Mouse (Mus musculus) thymus, postnatal 0 days (tissue): ENCODE measurements around the gene Map7d3. TPM values are rescaled to one million over a fixed set of nuclear protein-coding genes. Genes with fewer than 3 reads are reported as not detected.
A peak's percentile ranks its signal among the peaks of the same experiment; 100 is the strongest.

Experiments used
- DNase-seq: peaks from one replicate; pipeline ENCODE4 v3.0.0-alpha.2; 2015; ENCODE audit warnings: low spot score
- polyA plus RNA-seq: library from polyadenylated mRNA; unstranded; fragments of >200 nt; fragmentation: Nextera tagmentation; extraction: Ambion mirVana; gene quantifications from 2 replicates; pipeline ENCODE4 v1.2.1, GENCODE M21; 2015

Map7d3 gene
- polyA plus RNA-seq = 1.1 and 1.2 TPM in 2 replicates

- no peak for DNase-seq
Measured at GRCm38 (mm10) chrX:56821765-56822603, at the start of gene Map7d3. Map7d3 (minus strand) TSS chrX:56822326.

DNA sequence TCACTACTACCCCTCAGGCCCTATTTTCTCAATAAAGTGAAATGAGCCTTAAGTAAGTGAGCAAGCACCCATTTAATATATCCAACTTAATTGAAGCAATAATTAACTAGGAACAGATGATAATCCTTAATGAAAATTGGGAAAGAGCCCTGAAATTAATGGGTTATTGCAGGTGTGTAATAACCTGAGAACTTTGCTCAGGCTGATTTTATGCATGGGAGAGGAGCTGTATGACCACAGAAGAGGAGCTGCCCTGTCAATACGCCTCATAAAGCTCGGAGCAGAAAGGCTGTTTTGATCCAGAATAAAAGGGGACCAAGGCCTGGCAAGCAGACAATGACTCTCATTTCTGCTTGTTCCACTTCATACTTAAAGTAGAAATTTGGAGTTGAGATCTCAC lies 47.7 kb upstream of the Map7d3 start, which contains the start of gene Adgrg4:
TSS of gene Adgrg4 (plus strand) at position 301 of the 400 bp plus-strand sequence.
- DNase-seq = no peak

GRCm38 (mm10) chrX:56841255-56841654 lies 19.1 kb upstream of the Map7d3 start:
- DNase-seq = no peak

- peak; percentile 28 for DNase-seq
Measured at GRCm38 (mm10) chrX:56839369-56839768, 17.2 kb upstream of the Map7d3 start.

DNA sequence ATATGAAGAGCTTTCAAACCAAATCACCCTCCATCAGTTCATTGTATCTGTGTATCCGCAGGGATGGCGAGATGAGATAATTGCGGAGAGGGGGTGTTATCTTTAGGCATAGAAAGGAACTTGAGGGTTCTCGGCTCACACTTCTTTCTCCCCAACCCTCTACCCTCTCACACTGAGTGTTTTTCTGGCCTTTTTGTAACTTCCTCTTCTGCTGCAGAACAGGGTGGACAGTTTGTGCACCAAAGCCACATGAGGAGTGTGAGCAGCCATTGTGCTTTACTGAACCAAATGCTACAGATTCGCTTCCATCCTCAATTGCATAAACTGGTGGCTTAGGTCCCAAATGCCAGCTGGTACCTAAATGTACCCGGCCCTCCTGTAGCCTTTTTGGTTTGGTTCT lies 13.7 kb upstream of the Map7d3 start:
- DNase-seq = no peak

DNA sequence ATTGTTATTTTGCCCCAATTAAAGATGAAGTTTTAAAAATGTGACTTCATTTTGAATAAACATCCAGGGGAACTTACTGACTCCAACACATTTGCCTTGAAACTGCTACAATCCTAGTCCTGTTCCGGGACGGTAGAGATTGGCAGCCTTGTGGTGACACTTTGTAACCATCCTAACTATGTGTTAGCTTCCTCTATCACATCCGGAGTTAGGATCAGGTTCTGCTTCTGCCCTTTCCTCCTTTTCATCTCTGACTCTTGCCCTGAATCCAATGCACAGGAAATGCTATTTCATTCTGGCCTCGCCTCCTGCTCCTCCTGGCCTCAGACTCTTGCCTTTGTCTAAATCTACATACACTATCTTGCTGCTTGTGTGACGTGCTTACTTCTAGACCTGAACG lies 5.4 kb upstream of the Map7d3 start:
- DNase-seq = no peak

DNA sequence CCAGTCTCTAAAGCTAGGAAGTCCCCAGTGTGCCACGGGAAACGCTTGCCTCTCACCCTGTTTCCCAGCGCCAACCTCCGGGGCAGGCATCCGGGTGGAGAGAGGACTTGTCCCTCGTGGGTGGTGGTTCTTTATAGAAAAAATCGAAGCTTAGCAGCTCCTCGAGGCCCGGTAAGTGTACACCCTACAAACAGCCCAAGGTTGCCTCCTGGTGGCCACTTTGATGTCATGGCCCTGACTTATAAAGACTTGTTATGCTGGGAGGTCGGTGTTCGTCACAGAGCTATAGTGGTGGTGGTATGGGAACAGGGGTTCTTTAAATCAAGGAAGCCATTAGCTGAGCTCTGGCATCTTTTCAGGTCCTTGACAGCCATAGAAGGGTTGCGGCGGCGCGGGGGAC lies 30.9 kb downstream of the Map7d3 start:
- DNase-seq = peak; percentile 43

DNA sequence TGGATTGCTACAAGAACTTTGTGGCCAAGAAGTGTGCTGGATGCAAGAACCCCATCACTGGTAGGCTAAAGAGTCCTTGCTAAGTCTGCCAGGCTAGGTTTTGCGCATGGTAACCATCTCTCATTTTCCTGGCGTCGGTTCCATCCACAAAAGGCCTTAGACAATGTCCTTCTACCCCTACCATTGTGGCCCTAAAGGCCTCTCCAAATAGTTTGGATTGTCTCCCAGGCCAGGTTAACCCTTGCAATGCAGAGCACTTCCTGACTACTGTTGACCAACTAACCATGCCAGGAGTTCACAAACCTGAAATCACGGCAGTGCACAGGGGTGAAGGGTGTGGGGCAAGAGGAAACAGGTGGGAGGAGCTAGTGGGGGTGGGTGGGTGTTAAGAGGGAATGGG lies 31.5 kb downstream of the Map7d3 start:
- no peak for DNase-seq

DNA sequence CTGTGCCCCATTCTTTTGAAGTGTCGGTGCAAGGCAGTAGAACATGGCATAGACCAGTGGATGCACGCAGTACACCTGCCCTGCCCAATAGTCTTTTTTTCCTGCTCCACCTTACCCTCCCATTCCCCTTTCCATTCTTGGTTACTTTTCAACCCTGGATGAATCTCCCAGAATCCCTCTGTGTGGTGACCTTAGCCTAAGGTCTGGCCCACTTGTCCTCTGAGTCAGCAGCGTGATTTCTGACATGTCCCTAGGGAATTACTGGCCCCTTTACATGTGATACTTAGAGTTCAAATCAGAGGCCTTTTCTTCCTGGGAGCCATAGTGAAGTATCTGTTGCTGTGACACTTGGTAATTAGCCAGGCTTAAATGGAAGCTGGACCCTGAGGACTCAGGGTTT lies 34.6 kb downstream of the Map7d3 start:
- no peak for DNase-seq

DNA sequence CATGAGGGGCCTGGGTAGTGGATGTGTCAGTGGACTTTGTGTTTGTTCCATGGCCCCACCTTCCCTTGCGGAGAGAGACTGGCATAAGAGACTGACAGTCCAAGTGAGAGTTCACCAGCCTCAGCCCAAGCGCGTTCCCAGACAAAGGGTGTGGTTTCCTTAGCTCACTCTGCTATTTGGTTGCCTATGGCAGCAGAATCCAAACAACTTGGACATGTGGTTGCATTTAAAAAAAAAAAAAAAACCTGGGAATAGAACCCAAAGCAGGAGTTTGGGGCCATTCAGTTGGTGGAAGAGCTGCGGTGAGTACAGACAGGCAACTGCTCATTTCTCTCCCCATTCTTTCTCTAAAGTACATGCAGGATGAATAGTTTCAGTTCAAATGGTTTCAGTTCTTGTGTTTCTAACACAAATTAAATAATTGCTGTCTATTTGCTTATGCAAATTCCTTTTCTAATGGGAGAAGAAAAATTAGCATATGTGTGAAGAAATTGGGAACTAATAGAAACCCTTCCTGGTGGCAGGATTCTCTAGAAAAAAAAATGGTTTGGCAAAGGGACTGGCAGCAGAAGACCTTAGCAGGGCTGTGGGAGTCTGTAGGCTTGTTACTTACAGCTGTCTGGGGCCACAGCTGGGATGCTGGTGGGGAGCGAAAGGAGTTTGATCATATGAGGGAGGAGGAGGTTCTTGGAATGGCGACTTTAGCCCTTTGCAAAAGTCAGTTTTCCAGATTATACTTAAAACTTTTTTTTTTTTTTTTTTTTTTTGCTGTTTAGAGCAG lies 35.7 kb downstream of the Map7d3 start:
- no peak for DNase-seq

DNA sequence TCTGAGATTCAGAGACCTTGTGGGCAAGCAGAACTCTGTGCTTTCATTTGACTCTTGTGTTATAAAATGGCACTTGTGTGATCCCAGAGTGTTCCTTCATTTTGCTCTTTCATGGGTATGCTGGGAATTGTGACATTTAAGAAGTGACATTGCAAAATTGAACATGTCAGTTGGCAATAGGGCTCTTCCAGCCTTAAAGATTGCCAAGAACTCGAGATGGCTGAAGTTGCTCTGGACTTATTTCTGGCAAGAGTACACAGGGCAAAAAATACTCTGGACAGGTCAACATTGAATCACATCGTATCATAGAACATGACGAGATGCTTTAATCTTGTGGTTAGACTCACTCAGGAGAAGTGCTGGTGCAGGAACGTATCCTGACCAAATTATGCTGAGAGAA lies 48.8 kb downstream of the Map7d3 start:
- DNase-seq = no peak

- no peak for DNase-seq
Measured at GRCm38 (mm10) chrX:56771751-56772150, 50.4 kb downstream of the Map7d3 start.

- DNase-seq = no peak
Measured at GRCm38 (mm10) chrX:56769838-56770237, 52.3 kb downstream of the Map7d3 start.

- DNase-seq = no peak
Measured at GRCm38 (mm10) chrX:56760257-56760760, 61.8 kb downstream of the Map7d3 start.

GRCm38 (mm10) chrX:56756352-56756751 lies 65.8 kb downstream of the Map7d3 start:
- no peak for DNase-seq

GRCm38 (mm10) chrX:56755646-56756045 lies 66.5 kb downstream of the Map7d3 start:
- peak; percentile 9 for DNase-seq

DNA sequence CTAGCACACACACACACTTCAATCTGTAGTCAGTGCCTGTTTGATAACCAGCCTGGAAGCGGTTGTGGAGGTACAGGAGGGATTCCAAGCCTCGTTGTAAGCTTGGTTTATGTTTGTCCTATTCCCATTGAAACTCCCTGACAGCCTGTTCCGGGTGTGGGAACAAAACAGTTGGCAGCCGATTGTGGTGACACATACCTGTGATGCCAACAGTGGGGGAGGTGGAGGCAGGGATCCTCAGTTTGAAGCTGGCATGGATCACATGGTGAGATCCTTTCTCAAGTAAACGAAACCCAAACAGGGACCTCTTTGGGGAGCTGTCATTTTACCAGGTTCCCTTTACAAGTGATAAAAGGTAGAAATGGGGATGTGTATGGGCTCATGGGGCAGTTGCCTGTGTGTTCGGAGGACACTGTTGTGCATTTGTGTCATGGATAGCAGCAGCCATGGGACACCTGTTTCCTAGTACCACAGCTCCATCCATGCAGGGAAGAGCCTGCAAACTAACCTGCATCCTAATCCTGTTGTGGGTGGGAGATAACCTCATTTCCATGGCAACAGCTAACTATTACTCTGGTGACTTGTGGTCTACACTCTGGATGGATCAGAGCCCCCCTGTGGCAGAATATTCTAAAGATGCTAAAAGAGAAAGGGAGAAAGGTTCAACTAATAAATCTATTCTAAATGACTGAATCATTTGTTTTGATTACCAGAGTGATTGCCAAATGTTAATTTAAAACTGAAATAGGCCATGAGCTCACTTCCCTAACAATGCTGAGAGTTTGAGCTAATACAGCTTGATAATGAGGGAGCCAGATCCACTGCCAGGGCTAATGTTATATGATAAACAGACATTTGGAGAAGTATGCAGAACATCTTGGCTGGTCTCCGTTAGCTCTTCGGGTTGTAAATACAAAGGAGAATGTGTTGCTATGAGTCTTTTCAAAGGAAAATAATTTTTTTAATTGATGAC lies 68.5 kb downstream of the Map7d3 start:
- DNase-seq = no peak

DNA sequence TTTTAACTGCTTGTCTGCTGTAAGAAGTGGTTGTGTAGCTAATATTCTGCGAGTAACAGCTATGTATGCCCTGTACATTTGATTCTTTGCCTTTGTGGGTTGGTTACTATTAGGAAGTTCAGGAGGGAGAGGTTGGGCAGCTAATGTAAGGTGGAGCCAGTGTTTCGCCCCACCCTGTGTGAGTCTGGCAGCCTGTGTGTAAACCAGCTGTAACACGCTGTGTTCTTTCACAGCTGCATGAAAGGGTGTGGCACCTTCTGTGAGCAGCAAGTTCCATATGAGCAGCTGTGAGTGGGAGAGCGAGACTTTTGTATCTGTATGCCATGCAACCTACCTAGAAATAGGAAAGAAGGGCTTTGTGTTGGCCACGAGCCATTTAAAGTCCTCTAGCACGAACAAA lies 70.0 kb downstream of the Map7d3 start:
- no peak for DNase-seq

GRCm38 (mm10) chrX:56751536-56751935 lies 70.6 kb downstream of the Map7d3 start:
- no peak for DNase-seq
